Mouse (Mus musculus) forebrain, embryonic 11.5 days (tissue): Measurements from ENCODE around the gene Pde10a. TPM values are rescaled to one million over a fixed set of nuclear protein-coding genes. Genes with fewer than 3 reads are reported as not detected.

Source experiments
- ATAC-seq: fragments of 200-750 bp; cut with Nextera tagmentation; replicated peaks from 2 replicates; pipeline ENCODE4 v1.8.0; 2017; ENCODE audit warnings: moderate TSS enrichment; ENCODE audit not compliant: low FRiP score
- DNase-seq: peaks from one replicate; pipeline ENCODE4 v3.0.0-alpha.2; 2017; ENCODE audit warnings: low spot score
- H3K27ac ChIP-seq: fragments of 300-500 bp; sonication (generic); 2 replicates; pipeline ENCODE4 v1.5.1; 2014; ENCODE audit warnings: low read depth, low read length
- H3K27me3 ChIP-seq: fragments of 300-500 bp; sonication (generic); 2 replicates; pipeline ENCODE4 v1.6.1; 2014; ENCODE audit warnings: mild to moderate bottlenecking, low read length, mixed read lengths; ENCODE audit not compliant: control insufficient read depth, insufficient read depth
- H3K36me3 ChIP-seq: fragments of 300-500 bp; sonication (generic); 2 replicates; pipeline ENCODE4 v1.6.1; 2014; ENCODE audit warnings: mild to moderate bottlenecking, low read length, moderate library complexity, mixed read lengths; ENCODE audit not compliant: control insufficient read depth, insufficient read depth
- H3K4me1 ChIP-seq: fragments of 300-500 bp; sonication (generic); replicated peaks from 2 replicates; pipeline ENCODE4 v1.6.1; 2014; ENCODE audit warnings: low read length, mixed read lengths; ENCODE audit not compliant: control insufficient read depth, insufficient read depth
- H3K4me2 ChIP-seq: fragments of 300-500 bp; sonication (generic); 2 replicates; pipeline ENCODE4 v1.6.1; 2014; ENCODE audit warnings: low read depth, mild to moderate bottlenecking, low read length, moderate library complexity, mixed read lengths; ENCODE audit not compliant: severe bottlenecking
- H3K4me3 ChIP-seq: fragments of 300-500 bp; sonication (generic); 2 replicates; pipeline ENCODE4 v1.5.1; 2014; ENCODE audit warnings: low read depth, low read length
- H3K9ac ChIP-seq: fragments of 300-500 bp; sonication (generic); 2 replicates; pipeline ENCODE4 v1.6.1; 2014; ENCODE audit warnings: low read length
- H3K9me3 ChIP-seq: fragments of 300-500 bp; sonication (generic); 2 replicates; pipeline ENCODE4 v1.6.1; 2016; ENCODE audit warnings: low read length, mixed read lengths; ENCODE audit not compliant: control insufficient read depth
- WGBS: fragments of 180-500 bp; shearing (Covaris S2); extraction: QIAGEN DNeasy Blood & Tissue Kit; methylation state at CpG from one replicate; pipeline ENCODE4 v1.1.7; 2014; 5-methylcytosine and 5-hydroxymethylcytosine counted together
- polyA plus RNA-seq: library from polyadenylated mRNA; unstranded; fragments of >200 nt; fragmentation: Nextera tagmentation; extraction: Ambion mirVana; gene quantifications from 2 replicates; pipeline ENCODE4 v1.2.1, GENCODE M21; 2014

Pde10a gene
- polyA plus RNA-seq, 1 experiment from 2014 or later, result 9.0 TPM

DNA sequence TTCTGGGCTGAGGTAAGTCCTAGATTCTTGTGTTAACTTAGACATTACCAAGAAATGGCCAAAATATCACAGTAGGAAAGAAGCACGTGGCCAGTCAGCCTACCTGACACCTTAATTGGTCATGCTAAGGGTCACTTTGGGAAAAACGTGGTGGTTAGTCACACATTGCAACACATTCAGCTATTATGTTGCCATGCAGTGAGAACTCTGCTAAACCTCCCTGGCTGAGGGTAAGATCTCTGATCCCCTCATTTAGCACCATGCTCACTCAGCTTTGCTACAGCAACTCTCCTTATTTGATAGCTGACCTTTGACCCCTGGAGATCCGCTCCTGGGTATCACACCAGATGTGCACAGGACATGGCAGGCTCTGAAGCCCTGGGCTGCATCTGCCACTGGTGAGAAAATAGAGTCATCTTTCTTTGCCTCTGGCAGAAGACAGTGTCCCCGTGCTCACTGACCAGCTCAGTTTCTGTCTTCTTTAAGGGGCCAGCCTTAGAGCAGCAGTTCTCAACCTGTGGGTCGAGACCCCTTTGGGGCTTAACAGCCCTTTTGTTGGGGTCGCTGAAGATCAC is 449.7 kb downstream of the Pde10a start:
- DNase-seq (no peak), ATAC-seq (no peak)
- H3K4me1 ChIP-seq, result peaks cover 3% of the 10 kb centered on the region; the same call in 1 of the 2 replicates
- 70% methylated on average over 6 of the region's 6 CpGs for WGBS
- no peak overlapping the region for H3K27ac ChIP-seq
- no peak overlapping the region for H3K9ac ChIP-seq
- H3K36me3 ChIP-seq, result no peaks in the 10 kb centered on the region
- H3K27me3 ChIP-seq, result no peaks in the 10 kb centered on the region
- no peak overlapping the region for H3K4me2 ChIP-seq
- H3K4me3 ChIP-seq, result no peak overlapping the region
- H3K9me3 ChIP-seq, result no peaks in the 10 kb centered on the region

DNA sequence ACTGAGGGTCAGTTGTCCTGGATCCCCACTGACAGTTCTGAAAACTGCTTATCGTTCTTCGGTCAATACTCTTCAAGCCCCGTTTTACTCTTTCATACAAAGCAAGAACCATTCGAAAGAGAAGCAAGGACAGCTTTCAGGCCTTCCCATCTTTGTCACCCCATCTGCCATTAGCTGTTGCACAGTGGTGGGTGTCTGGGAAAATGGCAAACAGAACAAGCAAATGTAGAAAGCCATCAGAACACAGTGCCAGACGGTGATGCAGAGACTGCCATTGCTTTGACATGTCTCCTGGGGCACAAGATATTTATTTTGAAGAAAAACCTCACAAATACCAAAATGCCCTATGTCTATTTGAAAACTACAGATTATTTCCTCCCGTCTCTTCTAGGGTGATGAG is 451.6 kb downstream of the Pde10a start:
- no peaks in the 10 kb centered on the region for H3K9me3 ChIP-seq
- no peak overlapping the region for H3K4me2 ChIP-seq
- no peak overlapping the region for H3K9ac ChIP-seq
- peaks cover 3% of the 10 kb centered on the region; the same call in 1 of the 2 replicates for H3K4me1 ChIP-seq
- H3K27me3 ChIP-seq, result no peaks in the 10 kb centered on the region
- no peak overlapping the region for H3K27ac ChIP-seq
- no peaks in the 10 kb centered on the region for H3K36me3 ChIP-seq
- DNase-seq (peak; percentile 11), ATAC-seq (no peak)
- H3K4me3 ChIP-seq, result no peak overlapping the region
- WGBS, result 91% methylated on average over 6 of the region's 6 CpGs

DNA sequence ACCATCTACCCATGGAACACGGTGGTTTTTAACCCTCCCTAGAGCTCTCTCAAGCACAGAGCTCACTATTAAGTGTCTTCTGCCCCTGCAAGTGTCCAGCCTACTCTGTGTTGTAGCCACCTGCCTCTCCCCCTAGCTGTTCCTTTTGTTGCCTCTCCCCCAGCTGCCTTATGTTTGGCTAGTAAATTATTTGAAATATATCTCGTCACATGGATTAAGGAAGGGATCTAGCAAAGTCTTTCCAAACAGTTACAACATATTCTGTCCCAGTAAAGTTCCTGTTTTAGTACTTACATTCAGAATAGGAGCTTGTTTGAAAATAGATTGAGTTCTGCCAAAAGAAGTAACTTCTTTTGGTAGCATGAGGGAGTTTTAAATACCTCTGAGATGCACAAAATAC is 452.1 kb downstream of the Pde10a start:
- no peak overlapping the region for H3K27ac ChIP-seq
- H3K4me1 ChIP-seq, result peaks cover 3% of the 10 kb centered on the region; the same call in 1 of the 2 replicates
- no peak overlapping the region for H3K4me2 ChIP-seq
- H3K9ac ChIP-seq, result no peak overlapping the region
- H3K9me3 ChIP-seq, result no peaks in the 10 kb centered on the region
- 79% methylated on average over 2 of the region's 2 CpGs for WGBS
- no peak for ATAC-seq
- H3K36me3 ChIP-seq, result no peaks in the 10 kb centered on the region
- no peak for DNase-seq
- no peak overlapping the region for H3K4me3 ChIP-seq
- H3K27me3 ChIP-seq, result no peaks in the 10 kb centered on the region

DNA sequence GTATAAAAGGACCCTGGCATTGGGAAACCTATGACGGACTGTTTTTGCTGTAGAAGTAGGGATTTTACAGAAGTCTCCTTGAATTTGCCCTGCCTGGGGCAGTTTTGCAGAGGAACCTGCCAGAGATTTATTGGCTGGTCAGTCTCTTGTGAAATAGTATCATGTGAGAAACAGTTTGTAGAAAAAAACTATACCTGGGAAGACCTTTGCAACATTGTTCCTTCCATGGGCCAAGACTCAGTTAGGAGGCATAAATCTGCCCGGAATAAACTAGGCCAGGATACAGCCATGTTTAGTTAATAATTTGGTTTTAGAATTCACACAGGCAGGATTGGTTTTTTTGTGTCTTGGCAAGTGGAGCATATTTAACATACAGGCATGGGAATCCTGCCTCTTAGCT is 458.4 kb downstream of the Pde10a start:
- 86% methylated on average over 2 of the region's 2 CpGs for WGBS
- Histone ChIP-seq H3K27me3 (no peaks in the 10 kb centered on the region), H3K9ac (no peak overlapping the region), H3K27ac (no peak overlapping the region), H3K4me2 (no peak overlapping the region), H3K36me3 (no peaks in the 10 kb centered on the region), H3K4me3 (no peak overlapping the region), H3K9me3 (no peaks in the 10 kb centered on the region), H3K4me1 (no peaks in the 10 kb centered on the region)
- DNase-seq, result no peak
- ATAC-seq, result no peak

DNA sequence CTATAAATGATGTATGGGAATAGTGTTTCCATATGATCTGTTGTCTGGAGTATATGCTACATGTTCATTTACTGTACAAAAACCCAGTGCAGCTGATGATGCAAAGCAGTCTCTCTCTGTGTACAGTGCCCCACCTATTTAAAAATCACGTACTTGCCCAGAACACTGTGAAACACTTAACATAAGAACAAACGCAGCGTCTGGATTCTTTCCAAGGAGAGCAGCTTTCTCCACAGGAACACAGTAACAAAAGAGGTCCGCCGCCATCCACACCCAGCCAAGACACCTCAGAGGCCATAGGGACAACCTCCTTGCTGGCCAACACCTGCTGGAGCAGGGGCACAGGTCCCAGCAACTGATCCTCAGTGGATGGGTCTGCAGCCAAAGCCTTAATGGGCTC is 460.5 kb downstream of the Pde10a start:
- ATAC-seq, result no peak

DNA sequence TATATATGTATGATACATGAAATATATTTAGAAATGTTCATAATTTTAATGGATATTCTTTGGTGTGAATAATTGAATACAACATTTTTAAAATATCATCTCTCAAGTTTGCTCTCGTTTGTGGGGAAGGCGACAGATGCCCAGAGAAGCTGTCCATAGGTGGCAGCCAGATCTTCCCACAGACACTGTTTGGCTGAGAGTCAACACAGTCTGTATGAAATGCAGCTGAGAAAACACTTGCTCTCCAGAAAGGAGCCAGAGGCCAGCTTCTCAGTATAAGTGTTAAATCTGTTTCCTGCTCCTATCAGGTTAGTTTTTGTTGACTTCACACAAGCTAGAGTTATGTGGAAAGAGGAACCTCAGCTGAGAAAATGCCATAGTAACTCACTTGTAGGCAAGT is 461.4 kb downstream of the Pde10a start:
- H3K4me1 ChIP-seq, result no peaks in the 10 kb centered on the region
- no peak overlapping the region for H3K4me3 ChIP-seq
- no peak overlapping the region for H3K27ac ChIP-seq
- H3K4me2 ChIP-seq, result no peak overlapping the region
- ATAC-seq (no peak), DNase-seq (no peak)
- no peaks in the 10 kb centered on the region for H3K9me3 ChIP-seq
- H3K27me3 ChIP-seq, result no peaks in the 10 kb centered on the region
- WGBS, result 92% methylated on average over 2 of the region's 2 CpGs
- no peaks in the 10 kb centered on the region for H3K36me3 ChIP-seq
- H3K9ac ChIP-seq, result no peak overlapping the region

More for the DNA sequence above, 460.5 kb downstream of the Pde10a start:
- Histone ChIP-seq H3K36me3 (no peaks in the 10 kb centered on the region), H3K9ac (no peak overlapping the region), H3K27ac (no peak overlapping the region), H3K9me3 (no peaks in the 10 kb centered on the region), H3K4me3 (no peak overlapping the region), H3K27me3 (no peaks in the 10 kb centered on the region), H3K4me1 (no peaks in the 10 kb centered on the region), H3K4me2 (no peak overlapping the region)
- no peak for DNase-seq
- WGBS, result 86% methylated on average over 5 of the region's 5 CpGs

DNA sequence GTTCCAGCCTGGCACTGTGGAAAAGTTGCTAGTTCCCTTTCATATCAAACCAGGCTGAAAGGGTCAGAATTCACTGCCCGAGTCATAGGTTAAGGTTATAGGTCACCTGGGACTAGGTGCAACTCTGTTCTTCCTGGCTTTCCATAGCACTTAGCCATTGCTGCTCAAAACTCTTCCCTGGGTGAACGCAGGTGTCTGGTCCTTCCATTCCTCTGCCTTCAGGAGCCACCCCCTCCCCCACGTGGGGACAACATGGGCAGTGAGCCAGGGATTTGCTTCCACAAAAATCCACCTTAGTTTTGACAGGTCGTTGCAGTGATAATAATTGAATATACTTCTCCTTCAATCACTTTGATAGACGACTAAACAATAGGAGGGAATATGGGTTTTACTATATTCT is 462.2 kb downstream of the Pde10a start:
- no peak overlapping the region for H3K27ac ChIP-seq
- H3K9ac ChIP-seq, result no peak overlapping the region
- H3K27me3 ChIP-seq, result no peaks in the 10 kb centered on the region
- 78% methylated on average over 5 of the region's 5 CpGs for WGBS
- ATAC-seq, result no peak
- H3K9me3 ChIP-seq, result no peaks in the 10 kb centered on the region
- no peaks in the 10 kb centered on the region for H3K4me1 ChIP-seq
- no peak overlapping the region for H3K4me2 ChIP-seq
- H3K4me3 ChIP-seq, result no peak overlapping the region
- no peaks in the 10 kb centered on the region for H3K36me3 ChIP-seq
- DNase-seq, result no peak

DNA sequence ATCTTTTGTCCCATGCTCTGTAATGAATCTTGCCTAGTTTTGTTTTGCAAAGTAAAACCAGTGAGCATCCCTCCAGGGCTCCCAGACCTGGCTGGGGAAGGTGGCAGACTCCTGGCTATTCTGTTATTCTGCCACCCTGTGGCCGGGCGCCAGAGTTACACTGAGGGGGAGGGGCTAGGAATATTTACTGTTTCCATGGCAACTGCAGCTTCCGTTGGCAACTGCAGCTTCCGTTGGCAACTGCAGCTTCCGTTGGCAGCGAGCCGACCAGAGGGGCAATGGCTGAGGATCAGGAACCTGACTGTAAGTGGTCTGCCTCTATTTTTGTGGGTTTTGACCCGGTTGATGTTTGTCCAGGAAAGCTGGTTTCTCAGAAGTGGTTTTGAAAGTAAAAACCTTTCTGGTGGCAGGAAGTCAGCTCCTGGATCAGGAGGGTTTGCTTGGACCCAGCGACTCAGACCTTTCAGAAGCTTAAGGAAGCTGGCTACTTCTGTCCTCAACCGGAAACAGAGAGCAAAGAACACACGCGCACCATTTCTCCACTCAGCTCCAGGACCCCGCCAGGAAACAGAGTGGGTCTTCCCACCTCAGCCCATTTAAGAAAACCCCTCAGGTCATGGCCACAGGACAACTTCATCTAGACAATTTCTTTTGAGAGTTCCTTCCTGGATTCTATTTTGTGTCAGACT is 463.1 kb downstream of the Pde10a start, which contains the start of gene 1700010I14Rik:
Gene 1700010I14Rik, plus strand, starts transcription at position 215 of the 689 bp plus-strand sequence.
- DNase-seq (peak; percentile 87), ATAC-seq (peak; percentile 81)
- H3K9me3 ChIP-seq, result no peaks in the 10 kb centered on the region
- peak within 1 kb of the TSS; percentile 49 for H3K9ac ChIP-seq
- H3K4me3 ChIP-seq, result peak within 1 kb of the TSS; percentile 36
- H3K4me1 ChIP-seq, result no peaks in the 10 kb centered on the region
- H3K4me2 ChIP-seq, result peak within 1 kb of the TSS; percentile 65
- no peaks in the 10 kb centered on the region for H3K27me3 ChIP-seq
- no peak within 1 kb of the TSS for H3K27ac ChIP-seq
- no peaks in the 10 kb centered on the region for H3K36me3 ChIP-seq
- 4% methylated on average over 13 of the region's 13 CpGs for WGBS

DNA sequence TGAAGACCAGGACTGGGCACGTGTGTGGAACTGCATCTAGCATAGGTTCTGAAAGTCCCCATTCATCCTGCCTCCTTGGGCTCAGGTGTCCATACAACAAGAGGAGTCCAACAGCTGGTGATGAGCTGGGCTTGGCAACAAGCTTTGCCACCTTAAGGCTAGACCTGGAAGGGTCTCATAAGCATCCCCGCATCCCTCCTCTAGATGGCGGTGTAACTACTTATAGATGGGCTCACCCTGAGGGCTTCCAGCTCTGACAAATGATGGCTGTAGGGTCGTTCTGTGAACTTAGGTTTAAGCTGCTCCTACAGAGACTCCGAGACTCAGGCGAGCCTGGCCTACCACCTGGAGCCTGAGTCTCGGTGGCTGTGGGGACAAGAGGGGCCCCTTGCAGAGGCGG is 466.0 kb downstream of the Pde10a start:
- no peaks in the 10 kb centered on the region for H3K9me3 ChIP-seq
- H3K27me3 ChIP-seq, result no peaks in the 10 kb centered on the region
- H3K4me3 ChIP-seq, result no peak overlapping the region
- no peak overlapping the region for H3K9ac ChIP-seq
- 28% methylated on average over 8 of the region's 8 CpGs for WGBS
- no peak for ATAC-seq
- H3K27ac ChIP-seq, result no peak overlapping the region
- H3K36me3 ChIP-seq, result no peaks in the 10 kb centered on the region
- DNase-seq, result peak; percentile 59
- no peaks in the 10 kb centered on the region for H3K4me1 ChIP-seq
- H3K4me2 ChIP-seq, result no peak overlapping the region
